Mouse (Mus musculus) E14TG2a.4 (cell line): Measurements from ENCODE around the gene Bphl.

Experiments used
- CTCF ChIP-seq: conservative IDR thresholded peaks from 2 replicates; pipeline ENCODE4 v1.5.1; 2014; ENCODE audit warnings: low read length
- NANOG ChIP-seq: IDR thresholded peaks from 2 replicates; pipeline ENCODE4 v1.6.1; 2014; ENCODE audit warnings: borderline replicate concordance, low read length, mixed read lengths
- POU5F1 ChIP-seq: IDR thresholded peaks from 2 replicates; pipeline ENCODE4 v1.6.1; 2014; ENCODE audit warnings: low read length, borderline replicate concordance

DNA sequence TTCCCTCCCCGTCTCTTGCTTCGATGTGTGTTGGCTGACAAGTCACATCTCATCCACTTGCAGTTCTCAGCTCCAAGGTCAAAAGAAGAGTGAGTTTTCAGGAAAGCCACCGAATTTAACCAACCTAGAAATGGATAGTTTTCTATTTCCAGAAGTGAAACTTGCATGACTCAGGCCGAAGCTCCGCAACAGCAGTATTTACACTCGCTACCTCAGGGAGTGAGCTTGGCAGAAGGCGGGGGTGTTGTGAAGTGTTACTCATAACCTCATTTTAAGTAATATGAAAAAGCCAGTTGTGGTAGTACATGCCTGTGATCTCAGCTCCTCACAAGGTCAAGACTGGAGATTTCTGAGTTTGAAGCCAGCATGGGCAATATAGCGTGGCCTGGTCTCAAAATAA lies 13.1 kb downstream of the Bphl start:
- TF ChIP-seq CTCF (no peak), POU5F1 (no peak), NANOG (no peak)
